ENCODE assay signal across 18 mouse cellular contexts in the genomic region with DNA sequence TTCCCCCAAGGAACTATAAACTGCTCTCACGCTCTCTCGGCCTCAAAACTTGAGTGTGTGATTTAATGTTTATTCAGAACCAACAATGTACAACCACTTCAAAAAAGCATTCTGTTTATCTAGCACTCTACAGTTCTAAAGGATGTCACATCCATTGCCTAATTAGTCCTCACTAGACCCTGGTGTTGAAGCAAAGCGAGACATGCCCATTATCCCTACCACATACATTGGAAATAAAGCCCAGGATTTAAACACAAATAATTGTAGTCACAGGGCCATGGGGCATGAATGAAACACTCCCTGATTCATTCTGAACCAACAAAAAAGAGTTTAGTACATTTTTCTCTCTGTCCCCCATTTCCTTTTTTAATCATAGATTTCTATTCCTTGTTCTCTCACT.
DNase-seq lines count a peak whose midpoint lies in the region; ATAC-seq and TF ChIP-seq lines count a peak whose summit lies in the region.
"Had no signal": no experiment of that assay in that cellular context is flagged by ENCODE, and none has a peak within 500 bp of the region (broad histone marks: within the 10 kb centered on the region; RNA-seq: fewer than 3 reads in every experiment).

No protein-coding gene starts in this region.

- no peak overlapping the region for H3K4me3 ChIP-seq in layer of hippocampus, adult 2 months
- H3K4me3 ChIP-seq in forebrain, embryonic 13.5 days, result no peak overlapping the region
- no peak overlapping the region for H3K4me3 ChIP-seq in hindbrain, embryonic 16.5 days (ENCODE audit: low read length)
- H3K4me3 ChIP-seq: embryonic facial prominence, embryonic 15.5 days; gastrocnemius, adult 2 months; neural tube, embryonic 12.5 days had no signal

- no peaks in the 10 kb centered on the region for H3K36me3 ChIP-seq in forebrain, embryonic 13.5 days (ENCODE audit: poor library complexity, severe bottlenecking)
- no peaks in the 10 kb centered on the region for H3K36me3 ChIP-seq in hindbrain, embryonic 16.5 days (ENCODE audit: control insufficient read depth, insufficient read depth, low read length)
- H3K36me3 ChIP-seq: embryonic facial prominence, embryonic 15.5 days; neural tube, embryonic 12.5 days had no signal

- ATAC-seq in forebrain, embryonic 13.5 days, result peak; percentile 37; the same call in 1 of the 2 replicates
- no peak for ATAC-seq in hindbrain, embryonic 16.5 days

- H3K27me3 ChIP-seq in forebrain, embryonic 13.5 days, result no peaks in the 10 kb centered on the region; the same call in 1 of the 2 replicates
- no peaks in the 10 kb centered on the region for H3K27me3 ChIP-seq in hindbrain, embryonic 16.5 days (replicated peaks; ENCODE audit: control insufficient read depth, insufficient read depth, low read length)
- H3K27me3 ChIP-seq: embryonic facial prominence, embryonic 15.5 days; neural tube, embryonic 12.5 days had no signal

- H3K4me1 ChIP-seq in forebrain, embryonic 13.5 days, result peaks cover 18% of the 10 kb centered on the region
- peaks cover 4% of the 10 kb centered on the region for H3K4me1 ChIP-seq in hindbrain, embryonic 16.5 days (ENCODE audit: control insufficient read depth, insufficient read depth, low read depth, low read length)

- H3K9ac ChIP-seq in forebrain, embryonic 13.5 days, result no peak overlapping the region
- no peak overlapping the region for H3K9ac ChIP-seq in hindbrain, embryonic 16.5 days (ENCODE audit: low read depth, low read length)
- H3K9ac ChIP-seq: embryonic facial prominence, embryonic 15.5 days; neural tube, embryonic 12.5 days had no signal

- no peak for TF ChIP-seq CTCF in layer of hippocampus, adult 2 months (conservative IDR thresholded peaks at IDR 0.05)

- no peaks in the 10 kb centered on the region for H3K9me3 ChIP-seq in forebrain, embryonic 13.5 days (replicated peaks)
- no peaks in the 10 kb centered on the region for H3K9me3 ChIP-seq in hindbrain, embryonic 16.5 days (ENCODE audit: control insufficient read depth, low read length)
- H3K9me3 ChIP-seq: embryonic facial prominence, embryonic 15.5 days; neural tube, embryonic 12.5 days had no signal

- DNase-seq in layer of hippocampus, adult 2 months (ENCODE audit: low spot score in 2 of 2), result no peak
- DNase-seq in layer of hippocampus, postnatal 14 days (ENCODE audit: low spot score in 2 of 2), result no peak
- DNase-seq in retina, embryonic 14.5 days (ENCODE audit: low spot score), result peak; percentile 16
- DNase-seq in adrenal gland, adult 2 months, result no peak
- DNase-seq in cerebellum, adult 11-12 months, result no peak
- DNase-seq: adrenal gland, postnatal 14 days; cerebellum, adult 9-10 months; gastrocnemius, adult 2 months; kidney, adult 18-20 months; kidney, postnatal 36 days; liver; lung, adult 18-20 months; lung, postnatal 4 days; thymus, postnatal 25 days had no signal

- 31% methylated on average over 3 of the region's 3 CpGs for WGBS in forebrain, embryonic 13.5 days
- WGBS in hindbrain, embryonic 16.5 days, result 69% methylated on average over 3 of the region's 3 CpGs

- peak overlapping the region; percentile 70 for H3K27ac ChIP-seq in layer of hippocampus, adult 2 months
- H3K27ac ChIP-seq in forebrain, embryonic 13.5 days, result peak overlapping the region; percentile 66
- peak overlapping the region; percentile 24 for H3K27ac ChIP-seq in hindbrain, embryonic 16.5 days (ENCODE audit: low read depth, low read length)
- H3K27ac ChIP-seq: embryonic facial prominence, embryonic 15.5 days; gastrocnemius, adult 2 months; neural tube, embryonic 12.5 days had no signal

- 0 out of 2 replicates have a peak overlapping the region, but pooled peaks have one; percentile 2 for H3K4me2 ChIP-seq in forebrain, embryonic 13.5 days
- H3K4me2 ChIP-seq in hindbrain, embryonic 16.5 days (ENCODE audit: low read length), result no peak overlapping the region
- H3K4me2 ChIP-seq: embryonic facial prominence, embryonic 15.5 days had no signal
